Mouse (Mus musculus): ENCODE data around the gene Gatad2a.
"Not testable (repeated sequence)": the region's sequence is repeated elsewhere in the genome, so short reads cannot be mapped to it uniquely, and the experiment has no call there.

Gene Gatad2a

DNA sequence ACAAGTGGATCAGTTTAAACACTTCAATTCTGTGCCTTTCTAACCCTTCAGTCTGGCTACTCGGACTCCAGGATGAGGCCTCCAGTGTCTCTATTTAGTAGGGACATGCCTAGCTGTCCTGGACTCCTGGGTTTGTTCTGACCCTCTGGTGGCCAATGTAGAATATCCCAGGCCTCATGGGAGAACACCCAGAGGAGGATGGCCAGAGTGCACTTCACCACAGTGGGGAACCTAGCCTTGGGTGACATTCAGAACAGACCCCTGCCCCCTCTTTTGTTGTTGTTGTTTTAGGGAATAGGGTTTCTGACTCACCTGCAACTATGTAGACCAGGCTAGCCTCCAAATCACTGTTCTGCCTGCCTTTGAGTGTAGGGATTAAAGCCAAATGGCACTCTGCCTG is 18.8 kb upstream of the Gatad2a start:
- Histone ChIP-seq H3K4me1 (replicated peaks; ENCODE audit: low read depth, low read length) (peaks cover 11% of the 10 kb centered on the region), H3K4me3 (replicated peaks; ENCODE audit: low read length) (no peak overlapping the region), H3K36me3 (ENCODE audit: insufficient read depth, low read length) (peaks cover 37% of the 10 kb centered on the region), H3K9me3 (ENCODE audit: low read length) (no peaks in the 10 kb centered on the region), H3K27me3 (ENCODE audit: insufficient read depth, low read length) (no peaks in the 10 kb centered on the region)
- TF ChIP-seq NANOG (IDR thresholded peaks at IDR 0.05; ENCODE audit: borderline replicate concordance, low read length) (no peak), POU5F1 (IDR thresholded peaks at IDR 0.05; ENCODE audit: borderline replicate concordance, low read length) (no peak), CTCF (conservative IDR thresholded peaks at IDR 0.05; ENCODE audit: low read length) (no peak)

DNA sequence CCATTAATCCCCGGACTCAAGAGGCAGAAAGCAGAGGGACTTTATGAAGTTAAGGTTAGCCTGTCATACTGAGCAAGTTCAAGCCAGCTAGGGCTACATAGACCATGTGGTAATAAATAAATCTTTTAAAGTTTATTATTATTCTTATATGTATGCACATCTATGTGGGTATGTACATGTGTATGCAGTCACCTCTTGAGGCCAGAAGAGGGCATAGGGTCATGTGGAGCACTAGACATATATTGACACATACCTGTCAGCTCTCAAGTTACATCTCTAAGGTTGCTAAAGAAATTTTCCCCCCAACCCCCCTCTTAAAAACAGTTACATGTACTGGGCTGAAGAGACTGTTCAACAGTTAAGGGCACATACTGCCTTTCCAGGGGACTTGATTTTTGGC is 16.6 kb upstream of the Gatad2a start:
- H3K9me3 ChIP-seq (ENCODE audit: low read length), result no peaks in the 10 kb centered on the region
- peaks cover 15% of the 10 kb centered on the region for H3K36me3 ChIP-seq (ENCODE audit: insufficient read depth, low read length)
- H3K4me3 ChIP-seq (replicated peaks; ENCODE audit: low read length), result no peak overlapping the region
- TF ChIP-seq POU5F1 (IDR thresholded peaks at IDR 0.05; ENCODE audit: borderline replicate concordance, low read length), result no peak
- no peak for TF ChIP-seq NANOG (IDR thresholded peaks at IDR 0.05; ENCODE audit: borderline replicate concordance, low read length)
- no peak for TF ChIP-seq CTCF (conservative IDR thresholded peaks at IDR 0.05; ENCODE audit: low read length)
- peaks cover 11% of the 10 kb centered on the region for H3K4me1 ChIP-seq (replicated peaks; ENCODE audit: low read depth, low read length)
- no peaks in the 10 kb centered on the region for H3K27me3 ChIP-seq (ENCODE audit: insufficient read depth, low read length)

DNA sequence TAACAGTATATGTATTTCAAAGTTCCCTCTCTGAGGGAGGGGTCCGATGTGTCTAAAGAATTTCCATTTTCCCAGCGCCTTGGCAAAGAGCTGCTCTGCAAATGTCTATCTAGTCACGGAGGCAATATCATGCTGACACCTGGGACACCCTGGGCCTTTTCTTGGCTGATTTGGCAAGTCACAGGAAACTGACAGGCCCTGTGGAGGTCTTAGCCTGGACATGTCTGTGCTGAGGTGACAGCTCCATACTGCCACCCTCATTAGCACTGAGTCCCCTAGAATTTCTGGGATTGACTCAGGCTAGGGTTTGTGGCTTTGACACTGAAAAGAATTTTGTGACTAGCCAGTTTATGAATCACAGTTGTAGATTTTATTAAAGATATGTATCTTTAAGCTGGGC is 16.2 kb upstream of the Gatad2a start:
- no peak for TF ChIP-seq CTCF (conservative IDR thresholded peaks at IDR 0.05; ENCODE audit: low read length)
- no peak for TF ChIP-seq NANOG (IDR thresholded peaks at IDR 0.05; ENCODE audit: borderline replicate concordance, low read length)
- no peak for TF ChIP-seq POU5F1 (IDR thresholded peaks at IDR 0.05; ENCODE audit: borderline replicate concordance, low read length)
- peaks cover 11% of the 10 kb centered on the region for H3K4me1 ChIP-seq (replicated peaks; ENCODE audit: low read depth, low read length)
- no peaks in the 10 kb centered on the region for H3K27me3 ChIP-seq (ENCODE audit: insufficient read depth, low read length)
- no peaks in the 10 kb centered on the region for H3K9me3 ChIP-seq (ENCODE audit: low read length)
- no peak overlapping the region for H3K4me3 ChIP-seq (replicated peaks; ENCODE audit: low read length)
- H3K36me3 ChIP-seq (ENCODE audit: insufficient read depth, low read length), result peaks cover 11% of the 10 kb centered on the region

DNA sequence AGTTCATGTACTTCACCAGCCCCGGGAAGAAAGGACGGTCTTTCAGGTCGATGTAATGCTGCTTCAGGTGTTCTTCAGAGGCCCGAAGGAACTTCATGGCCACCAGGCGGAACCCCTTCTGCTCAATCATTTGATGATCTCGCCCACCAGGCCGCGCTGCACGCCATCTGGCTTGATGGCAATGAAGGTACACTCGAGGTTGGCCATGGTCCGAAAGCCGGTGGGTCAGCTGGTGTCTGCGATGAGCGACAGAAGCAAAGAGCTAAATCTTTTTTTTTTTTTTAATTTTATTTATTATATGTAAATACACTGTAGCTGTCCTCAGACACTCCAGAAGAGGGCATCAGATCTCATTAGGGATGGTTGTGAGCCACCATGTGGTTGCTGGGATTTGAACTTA is 14.6 kb upstream of the Gatad2a start:
- H3K36me3 ChIP-seq (ENCODE audit: insufficient read depth, low read length); H3K9me3 ChIP-seq (ENCODE audit: low read length); H3K4me3 ChIP-seq (replicated peaks; ENCODE audit: low read length); H3K27me3 ChIP-seq (ENCODE audit: insufficient read depth, low read length): not testable (repeated sequence)
- peaks cover 11% of the 10 kb centered on the region for H3K4me1 ChIP-seq (replicated peaks; ENCODE audit: low read depth, low read length)

DNA sequence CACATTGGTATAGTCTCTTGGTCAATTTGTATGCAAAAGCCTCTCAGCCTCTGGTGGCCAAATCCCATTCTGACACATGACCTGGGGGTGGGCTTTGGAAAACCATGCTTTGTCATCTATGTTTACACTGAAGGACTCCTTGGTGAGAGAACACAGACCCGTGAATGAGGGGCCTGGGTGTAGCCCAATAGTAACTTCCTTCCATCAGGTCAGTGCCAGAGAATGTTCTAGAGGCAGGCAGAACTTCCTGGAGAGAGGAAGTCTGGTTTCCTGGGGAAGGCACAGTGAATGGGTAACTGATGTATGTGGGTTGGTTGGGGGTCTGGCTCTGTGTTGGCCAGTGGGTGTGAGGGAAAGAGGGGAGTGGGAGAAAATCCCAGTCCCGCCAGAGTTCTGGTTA is 9.0 kb upstream of the Gatad2a start:
- TF ChIP-seq NANOG (IDR thresholded peaks at IDR 0.05; ENCODE audit: borderline replicate concordance, low read length) (no peak), POU5F1 (IDR thresholded peaks at IDR 0.05; ENCODE audit: borderline replicate concordance, low read length) (no peak), CTCF (conservative IDR thresholded peaks at IDR 0.05; ENCODE audit: low read length) (no peak)

DNA sequence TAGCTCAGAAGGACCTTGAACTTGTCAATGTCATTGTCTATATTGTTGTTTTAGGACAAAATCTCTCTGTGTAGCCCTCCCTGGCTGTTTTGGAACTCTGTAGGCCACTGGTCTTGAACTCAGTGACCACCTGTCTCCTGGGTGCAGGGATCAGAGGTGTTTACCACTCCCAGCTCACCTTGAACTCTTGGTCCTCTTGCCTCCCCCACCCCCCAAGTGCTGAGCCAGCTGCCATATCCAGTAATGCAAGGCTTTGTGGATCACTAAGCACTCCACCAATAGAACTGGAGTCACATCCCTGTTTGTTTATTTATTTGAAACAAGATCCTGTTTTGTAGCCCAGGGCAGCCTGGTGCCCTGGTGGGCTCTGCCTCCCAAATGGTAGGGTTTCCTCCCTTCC is 8.2 kb upstream of the Gatad2a start:
- Histone ChIP-seq H3K27me3 (ENCODE audit: insufficient read depth, low read length) (no peaks in the 10 kb centered on the region), H3K4me1 (replicated peaks; ENCODE audit: low read depth, low read length) (peaks cover 53% of the 10 kb centered on the region), H3K4me3 (replicated peaks; ENCODE audit: low read length) (no peak overlapping the region), H3K9me3 (ENCODE audit: low read length) (no peaks in the 10 kb centered on the region), H3K36me3 (ENCODE audit: insufficient read depth, low read length) (no peaks in the 10 kb centered on the region)
- no peak for TF ChIP-seq NANOG (IDR thresholded peaks at IDR 0.05; ENCODE audit: borderline replicate concordance, low read length)
- no peak for TF ChIP-seq CTCF (conservative IDR thresholded peaks at IDR 0.05; ENCODE audit: low read length)
- TF ChIP-seq POU5F1 (IDR thresholded peaks at IDR 0.05; ENCODE audit: borderline replicate concordance, low read length), result no peak

More for the DNA sequence above, 9.0 kb upstream of the Gatad2a start:
- Histone ChIP-seq H3K9me3 (ENCODE audit: low read length) (no peaks in the 10 kb centered on the region), H3K4me1 (replicated peaks; ENCODE audit: low read depth, low read length) (peaks cover 53% of the 10 kb centered on the region), H3K4me3 (replicated peaks; ENCODE audit: low read length) (no peak overlapping the region), H3K27me3 (ENCODE audit: insufficient read depth, low read length) (no peaks in the 10 kb centered on the region), H3K36me3 (ENCODE audit: insufficient read depth, low read length) (no peaks in the 10 kb centered on the region)

DNA sequence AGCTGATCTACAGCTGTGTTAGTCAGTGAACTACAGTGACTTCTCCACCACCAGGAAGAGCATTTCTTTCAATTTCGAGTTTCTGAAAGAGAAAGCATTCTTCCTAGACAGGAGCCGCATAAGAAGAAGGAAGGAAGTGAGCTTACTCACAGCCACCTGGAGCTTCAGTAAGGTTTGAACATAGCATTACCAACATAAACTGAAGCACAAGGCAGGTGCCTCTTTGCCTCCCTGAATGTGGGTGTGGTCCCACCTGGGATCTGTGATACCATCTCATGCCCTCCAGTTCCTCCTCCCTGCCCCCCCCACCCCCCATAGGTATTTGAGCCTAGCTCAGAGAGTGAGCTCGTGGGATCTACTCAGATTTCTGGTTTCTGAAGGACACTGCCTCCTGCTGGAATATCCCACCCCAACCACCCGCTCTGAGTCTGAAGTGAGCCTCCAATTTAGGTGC is 7.0 kb upstream of the Gatad2a start:
- TF ChIP-seq POU5F1 (IDR thresholded peaks at IDR 0.05; ENCODE audit: borderline replicate concordance, low read length) (no peak), CTCF (conservative IDR thresholded peaks at IDR 0.05; ENCODE audit: low read length) (peak; percentile 22), NANOG (IDR thresholded peaks at IDR 0.05; ENCODE audit: borderline replicate concordance, low read length) (no peak)
- Histone ChIP-seq H3K4me1 (replicated peaks; ENCODE audit: low read depth, low read length) (peaks cover 63% of the 10 kb centered on the region), H3K36me3 (ENCODE audit: insufficient read depth, low read length) (no peaks in the 10 kb centered on the region), H3K9me3 (ENCODE audit: low read length) (no peaks in the 10 kb centered on the region), H3K27me3 (ENCODE audit: insufficient read depth, low read length) (no peaks in the 10 kb centered on the region), H3K4me3 (replicated peaks; ENCODE audit: low read length) (no peak overlapping the region)

GRCm38 (mm10) chr8:70001892-70002191 is 5.7 kb upstream of the Gatad2a start:
- Histone ChIP-seq H3K4me1 (replicated peaks; ENCODE audit: low read depth, low read length) (peaks cover 72% of the 10 kb centered on the region), H3K4me3 (replicated peaks; ENCODE audit: low read length) (peak overlapping the region; percentile 72)
- not testable (repeated sequence) for H3K9me3 ChIP-seq (ENCODE audit: low read length); H3K36me3 ChIP-seq (ENCODE audit: insufficient read depth, low read length); H3K27me3 ChIP-seq (ENCODE audit: insufficient read depth, low read length)

- peak overlapping the region; percentile 72 for H3K4me3 ChIP-seq (replicated peaks; ENCODE audit: low read length)
- no peaks in the 10 kb centered on the region for H3K27me3 ChIP-seq (ENCODE audit: insufficient read depth, low read length)
- no peaks in the 10 kb centered on the region for H3K9me3 ChIP-seq (ENCODE audit: low read length)
- peaks cover 75% of the 10 kb centered on the region for H3K4me1 ChIP-seq (replicated peaks; ENCODE audit: low read depth, low read length)
- H3K36me3 ChIP-seq (ENCODE audit: insufficient read depth, low read length), result no peaks in the 10 kb centered on the region
- TF ChIP-seq CTCF (conservative IDR thresholded peaks at IDR 0.05; ENCODE audit: low read length), result peak; percentile 54
- no peak for TF ChIP-seq POU5F1 (IDR thresholded peaks at IDR 0.05; ENCODE audit: borderline replicate concordance, low read length)
- no peak; the same call in 1 of the 2 replicates for TF ChIP-seq NANOG (IDR thresholded peaks at IDR 0.05; ENCODE audit: borderline replicate concordance, low read length)
Observed at GRCm38 (mm10) chr8:70001176-70001891, 5.2 kb upstream of the Gatad2a start.
